ENCODE assay signal across 8 mouse cellular contexts in the genomic region with DNA sequence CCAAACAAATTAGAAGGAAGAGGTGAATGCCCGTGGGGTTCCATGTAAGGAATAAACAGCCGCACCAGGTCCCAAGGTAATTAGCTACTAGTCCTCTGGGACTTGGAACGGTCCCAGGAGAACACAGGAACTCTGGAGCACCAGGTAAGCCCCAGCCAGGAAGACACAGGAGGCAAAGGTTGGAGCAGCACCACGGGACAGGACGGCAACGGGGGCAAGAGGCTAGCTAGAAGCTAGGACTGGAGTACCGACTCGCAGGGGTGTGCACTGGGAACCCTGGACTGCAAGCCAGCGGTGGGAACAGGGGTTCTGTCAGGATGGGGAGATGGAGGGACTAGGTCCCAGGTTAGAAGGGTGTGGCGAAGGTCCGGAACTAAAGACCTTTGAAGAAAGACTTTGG. TPM values are rescaled to one million over a fixed set of nuclear protein-coding genes. Genes with fewer than 3 reads are reported as not detected.
A peak's percentile ranks its signal among the peaks of the same experiment; 100 is the strongest.
DNase-seq lines count a peak whose midpoint lies in the region; ATAC-seq lines count a peak whose summit lies in the region.

No protein-coding gene starts in this region.

- peak overlapping the region; percentile 87 for H3K4me3 ChIP-seq in heart, embryonic 12.5 days
- peak overlapping the region; percentile 81 for H3K4me3 ChIP-seq in midbrain, embryonic 15.5 days

- no peaks in the 10 kb centered on the region for H3K27me3 ChIP-seq in heart, embryonic 12.5 days (replicated peaks)
- H3K27me3 ChIP-seq in midbrain, embryonic 15.5 days (replicated peaks) = no peaks in the 10 kb centered on the region

- intact Hi-C loops in left cerebral cortex, postnatal 25 days (cut with DNase I) = loop anchor here (5.0 kb wide), 1 partner anchor 58 kb away; no protein-coding TSS in a partner anchor

- H3K4me1 ChIP-seq in heart, embryonic 12.5 days (replicated peaks) = peaks cover 34% of the 10 kb centered on the region
- peaks cover 39% of the 10 kb centered on the region for H3K4me1 ChIP-seq in midbrain, embryonic 15.5 days

- no peak overlapping the region for H3K27ac ChIP-seq in heart, embryonic 12.5 days (ENCODE audit: poor library complexity, severe bottlenecking)
- H3K27ac ChIP-seq in midbrain, embryonic 15.5 days = no peak overlapping the region

- peak overlapping the region; percentile 93 for H3K9ac ChIP-seq in heart, embryonic 12.5 days
- H3K9ac ChIP-seq in midbrain, embryonic 15.5 days = peak overlapping the region; percentile 85

- WGBS in heart, embryonic 12.5 days = 11% methylated on average over 11 of the region's 11 CpGs
- WGBS in midbrain, embryonic 15.5 days = 7% methylated on average over 11 of the region's 11 CpGs

- peak; percentile 15; the same call in 1 of the 2 replicates for ATAC-seq in heart, embryonic 12.5 days (ENCODE audit: insufficient number of reproducible peaks, low FRiP score)
- ATAC-seq in midbrain, embryonic 15.5 days (replicated peaks) = peak; percentile 22; the same call in 1 of the 2 replicates

- no peaks in the 10 kb centered on the region for H3K36me3 ChIP-seq in heart, embryonic 12.5 days
- H3K36me3 ChIP-seq in midbrain, embryonic 15.5 days (replicated peaks) = no peaks in the 10 kb centered on the region

- peak; percentile 10 for DNase-seq in right cerebral cortex, postnatal 4 days
- no peak for DNase-seq in right cerebral cortex, adult 18-20 months
- peak; percentile 58 for DNase-seq in cerebellum, adult 11-12 months
- peak; percentile 85 for DNase-seq in kidney, postnatal 14 days
- no peak for DNase-seq in right cerebral cortex, postnatal 25 days
- DNase-seq in left cerebral cortex, postnatal 25 days (ENCODE audit: low spot score in 2 of 2) = no peak

- no peaks in the 10 kb centered on the region for H3K9me3 ChIP-seq in heart, embryonic 12.5 days (replicated peaks)
- H3K9me3 ChIP-seq in midbrain, embryonic 15.5 days = no peaks in the 10 kb centered on the region

- peak overlapping the region; percentile 94 for H3K4me2 ChIP-seq in heart, embryonic 12.5 days
- H3K4me2 ChIP-seq in midbrain, embryonic 15.5 days = peak overlapping the region; percentile 76

RNA-seq across cellular contexts. Expression of a gene that starts 15.2 kb away (rescaled TPM):
- 45.5 and 47.1 TPM in 2 replicates for polyA plus RNA-seq in heart, embryonic 12.5 days (2016; fragmentation: Nextera tagmentation; extraction: Ambion mirVana)
- polyA plus RNA-seq in midbrain, embryonic 15.5 days (2015; fragmentation: Nextera tagmentation; extraction: Ambion mirVana) = 41.2 and 41.3 TPM in 2 replicates
- total RNA-seq in left cerebral cortex, postnatal 25 days (2021) = 10 to 100 TPM; 25.7 to 27.5 TPM

RNA-seq across cellular contexts. Expression of a gene that starts 15.3 kb away (rescaled TPM):
- 25.3 and 25.9 TPM in 2 replicates for polyA plus RNA-seq in heart, embryonic 12.5 days (2016; fragmentation: Nextera tagmentation; extraction: Ambion mirVana)
- 153 TPM in 2 replicates for polyA plus RNA-seq in midbrain, embryonic 15.5 days (2015; fragmentation: Nextera tagmentation; extraction: Ambion mirVana)
- total RNA-seq in left cerebral cortex, postnatal 25 days (2021) = 10 to 100 TPM; 37.7 to 42.9 TPM

Comparison
In these comparisons a context has a peak if more than half of its experiments do, and no peak if none do; other contexts are left out.
1. DNase-seq: peak in right cerebral cortex, postnatal 4 days (single experiment), cerebellum, adult 11-12 months (single experiment) and kidney, postnatal 14 days (single experiment); none in right cerebral cortex, adult 18-20 months (single experiment), right cerebral cortex, postnatal 25 days (single experiment) and left cerebral cortex, postnatal 25 days (0 of 2).